Mouse (Mus musculus) midbrain, embryonic 14.5 days (tissue): ENCODE results near the gene Csk. TPM values are rescaled to one million over a fixed set of nuclear protein-coding genes. Genes with fewer than 3 reads are reported as not detected.

ENCODE experiments used
- ATAC-seq: fragments of 200-750 bp; cut with Nextera tagmentation; 2 replicates; pipeline ENCODE4 v1.8.0; 2017; ENCODE audit warnings: moderate number of reproducible peaks, moderate library complexity; ENCODE audit not compliant: low FRiP score, low TSS enrichment
- DNase-seq: peaks from one replicate; pipeline ENCODE4 v3.0.0-alpha.2; 2015
- H3K27ac ChIP-seq: fragments of 300-500 bp; sonication (generic); replicated peaks from 2 replicates; pipeline ENCODE4 v1.5.1; 2014; ENCODE audit warnings: mild to moderate bottlenecking, low read depth, low read length, moderate library complexity
- H3K27me3 ChIP-seq: fragments of 300-500 bp; sonication (generic); 2 replicates; pipeline ENCODE4 v1.6.1; 2014; ENCODE audit warnings: low read length, control low read depth, mixed read lengths; ENCODE audit not compliant: control insufficient read depth, insufficient read depth
- H3K36me3 ChIP-seq: fragments of 300-500 bp; sonication (generic); 2 replicates; pipeline ENCODE4 v1.6.1; 2014; ENCODE audit warnings: low read length, control low read depth; ENCODE audit not compliant: control insufficient read depth, insufficient read depth
- H3K4me1 ChIP-seq: fragments of 300-500 bp; sonication (generic); 2 replicates; pipeline ENCODE4 v1.6.1; 2014; ENCODE audit warnings: mild to moderate bottlenecking, antibody characterized with exemption, low read length, control low read depth; ENCODE audit not compliant: control insufficient read depth, insufficient read depth
- H3K4me2 ChIP-seq: fragments of 300-500 bp; sonication (generic); 2 replicates; pipeline ENCODE4 v1.6.1; 2014; ENCODE audit warnings: mild to moderate bottlenecking, low read length, moderate library complexity
- H3K4me3 ChIP-seq: fragments of 300-500 bp; sonication (generic); replicated peaks from 2 replicates; pipeline ENCODE4 v1.5.1; 2014; ENCODE audit warnings: low read depth, low read length
- H3K9ac ChIP-seq: fragments of 300-500 bp; sonication (generic); replicated peaks from 2 replicates; pipeline ENCODE4 v1.6.1; 2014; ENCODE audit warnings: mild to moderate bottlenecking, low read length, moderate library complexity
- H3K9me3 ChIP-seq: fragments of 300-500 bp; sonication (generic); 2 replicates; pipeline ENCODE4 v1.6.1; 2016; ENCODE audit warnings: low read length, control low read depth, mixed read lengths; ENCODE audit not compliant: control insufficient read depth
- WGBS: fragments of 180-500 bp; shearing (Covaris S2); extraction: QIAGEN DNeasy Blood & Tissue Kit; methylation state at CpG from one replicate; pipeline ENCODE4 v1.1.7; 2014; 5-methylcytosine and 5-hydroxymethylcytosine counted together
- polyA plus RNA-seq: library from polyadenylated mRNA; unstranded; fragments of >200 nt; fragmentation: Nextera tagmentation; extraction: Ambion mirVana; gene quantifications from 2 replicates; pipeline ENCODE4 v1.2.1, GENCODE M21; 2014

The Csk gene
- polyA plus RNA-seq, 1 experiment from 2014 or later: 40.0 TPM

- Histone ChIP-seq H3K4me3 (no peak overlapping the region), H3K9ac (no peak overlapping the region), H3K9me3 (no peaks in the 10 kb centered on the region), H3K4me1 (no peaks in the 10 kb centered on the region), H3K27ac (no peak overlapping the region), H3K27me3 (no peaks in the 10 kb centered on the region), H3K4me2 (no peak overlapping the region), H3K36me3 (peaks cover 69% of the 10 kb centered on the region)
- ATAC-seq (no peak), DNase-seq (no peak)
- WGBS: 67% methylated on average over 15 of the region's 15 CpGs
Measured at GRCm38 (mm10) chr9:57625674-57626500, 27.5 kb downstream of the Csk start.

- Histone ChIP-seq H3K27me3 (no peaks in the 10 kb centered on the region), H3K9ac (no peak overlapping the region), H3K4me3 (no peak overlapping the region), H3K4me2 (no peak overlapping the region), H3K27ac (no peak overlapping the region), H3K9me3 (no peaks in the 10 kb centered on the region), H3K4me1 (no peaks in the 10 kb centered on the region), H3K36me3 (peaks cover 53% of the 10 kb centered on the region)
- 88% methylated on average over 7 of the region's 7 CpGs for WGBS
- ATAC-seq (no peak), DNase-seq (no peak)
Measured at GRCm38 (mm10) chr9:57624295-57624694, 29.1 kb downstream of the Csk start.

DNA sequence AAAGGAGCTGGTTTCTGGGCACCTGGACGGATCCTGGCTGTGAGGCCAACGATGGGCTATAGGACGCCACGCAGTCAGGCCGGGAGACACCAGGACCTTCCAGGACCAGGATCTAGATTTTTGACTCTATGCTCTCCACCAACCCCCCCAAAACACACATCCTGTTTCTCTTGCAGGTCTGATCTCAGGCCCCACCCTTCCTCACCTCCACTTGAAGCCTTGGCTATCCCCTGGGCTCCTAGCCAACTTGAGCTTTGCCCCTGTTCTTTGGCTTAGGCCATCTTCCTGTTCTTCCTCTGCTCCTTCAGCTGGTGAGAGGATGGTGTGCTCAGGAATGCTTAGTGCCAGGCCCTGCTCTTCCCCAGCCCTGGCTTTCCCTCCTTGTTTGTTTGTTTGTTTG is 32.8 kb downstream of the Csk start, which contains the start of gene Lman1l:
Gene Lman1l, minus strand, starts transcription at position 101 of the 400 bp plus-strand sequence.
- Histone ChIP-seq H3K4me1 (no peaks in the 10 kb centered on the region), H3K36me3 (peaks cover 16% of the 10 kb centered on the region), H3K27me3 (no peaks in the 10 kb centered on the region), H3K4me2 (no peak within 1 kb of the TSS), H3K27ac (no peak within 1 kb of the TSS), H3K9me3 (no peaks in the 10 kb centered on the region), H3K9ac (no peak within 1 kb of the TSS), H3K4me3 (no peak within 1 kb of the TSS)
- WGBS: 95% methylated on average over 5 of the region's 5 CpGs
- ATAC-seq (no peak), DNase-seq (no peak)

DNA sequence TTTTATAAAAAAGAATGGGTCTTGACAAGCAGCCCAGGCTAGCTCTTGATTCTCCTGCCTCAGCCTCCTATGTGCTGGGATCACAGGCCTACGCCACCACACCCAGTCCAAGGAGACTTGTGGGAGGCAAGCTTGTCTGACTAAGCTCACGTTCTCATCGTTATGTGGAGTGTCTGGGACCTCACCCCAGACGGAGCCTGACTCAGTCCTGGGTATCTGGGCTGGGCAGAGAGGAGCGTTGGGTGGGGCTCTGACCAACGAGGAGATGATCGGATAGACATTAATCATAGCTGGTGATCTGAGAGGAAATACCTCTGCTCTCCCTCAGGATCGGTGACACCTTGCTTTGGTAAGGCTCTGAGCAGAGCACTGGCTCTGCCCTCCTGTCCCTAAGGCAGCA is 34.6 kb downstream of the Csk start:
- no peak for ATAC-seq
- 0 out of 2 replicates have a peak, but pooled peaks cover 1% of the 10 kb centered on the region for H3K36me3 ChIP-seq
- no peak for DNase-seq
- no peaks in the 10 kb centered on the region for H3K9me3 ChIP-seq
- H3K27ac ChIP-seq: no peak overlapping the region
- H3K4me2 ChIP-seq: no peak overlapping the region
- H3K4me1 ChIP-seq: no peaks in the 10 kb centered on the region
- no peak overlapping the region for H3K9ac ChIP-seq
- H3K4me3 ChIP-seq: no peak overlapping the region
- H3K27me3 ChIP-seq: no peaks in the 10 kb centered on the region
- 89% methylated on average over 8 of the region's 8 CpGs for WGBS

GRCm38 (mm10) chr9:57617556-57618169 is 35.8 kb downstream of the Csk start:
- H3K27me3 ChIP-seq: no peaks in the 10 kb centered on the region
- no peak for ATAC-seq
- WGBS: 79% methylated on average over 8 of the region's 8 CpGs

GRCm38 (mm10) chr9:57614786-57615185 is 38.6 kb downstream of the Csk start:
- Histone ChIP-seq H3K9me3 (no peaks in the 10 kb centered on the region), H3K9ac (no peak overlapping the region), H3K4me2 (no peak overlapping the region), H3K4me3 (no peak overlapping the region), H3K27ac (no peak overlapping the region), H3K27me3 (no peaks in the 10 kb centered on the region), H3K36me3 (no peaks in the 10 kb centered on the region), H3K4me1 (0 out of 2 replicates have a peak, but pooled peaks cover 8% of the 10 kb centered on the region)
- DNase-seq (no peak), ATAC-seq (no peak)
- 91% methylated on average over 4 of the region's 4 CpGs for WGBS

More at GRCm38 (mm10) chr9:57617556-57618169, 35.8 kb downstream of the Csk start:
- Histone ChIP-seq H3K9me3 (no peaks in the 10 kb centered on the region), H3K4me2 (no peak overlapping the region), H3K36me3 (no peaks in the 10 kb centered on the region), H3K9ac (no peak overlapping the region), H3K4me1 (no peaks in the 10 kb centered on the region), H3K4me3 (no peak overlapping the region), H3K27ac (no peak overlapping the region)
- DNase-seq: no peak

DNA sequence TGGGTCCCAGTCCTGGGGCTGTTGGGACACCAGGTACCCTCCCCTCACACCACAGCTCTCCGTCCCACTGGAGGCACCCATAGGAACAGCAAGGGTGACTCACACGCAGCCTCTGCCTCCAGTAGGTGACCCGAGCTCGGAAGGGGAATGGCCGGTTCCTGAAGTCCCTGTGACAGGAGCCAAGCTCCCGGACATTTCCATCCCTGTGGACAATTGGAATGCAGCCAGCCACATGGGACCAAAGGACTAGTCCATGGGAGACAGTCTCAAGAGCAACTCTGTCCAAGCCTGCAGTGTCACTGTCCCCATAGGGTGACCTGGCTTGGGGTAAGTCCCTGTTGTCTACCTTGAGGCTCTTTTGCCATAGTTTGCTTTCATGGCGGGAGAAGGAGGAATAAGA is 39.5 kb downstream of the Csk start:
- no peaks in the 10 kb centered on the region for H3K27me3 ChIP-seq
- ATAC-seq (no peak), DNase-seq (no peak)
- H3K4me1 ChIP-seq: 0 out of 2 replicates have a peak, but pooled peaks cover 8% of the 10 kb centered on the region
- H3K9ac ChIP-seq: no peak overlapping the region
- H3K36me3 ChIP-seq: no peaks in the 10 kb centered on the region
- no peak overlapping the region for H3K4me3 ChIP-seq
- H3K4me2 ChIP-seq: no peak overlapping the region
- no peaks in the 10 kb centered on the region for H3K9me3 ChIP-seq
- H3K27ac ChIP-seq: no peak overlapping the region
- 88% methylated on average over 7 of the region's 7 CpGs for WGBS

- no peak overlapping the region for H3K27ac ChIP-seq
- WGBS: 88% methylated on average over 7 of the region's 7 CpGs
Measured at GRCm38 (mm10) chr9:57612587-57612986, 40.8 kb downstream of the Csk start.

More at GRCm38 (mm10) chr9:57612587-57612986, 40.8 kb downstream of the Csk start:
- no peak for ATAC-seq
- Histone ChIP-seq H3K27me3 (0 out of 2 replicates have a peak, but pooled peaks cover 2% of the 10 kb centered on the region), H3K9ac (no peak overlapping the region), H3K4me1 (0 out of 2 replicates have a peak, but pooled peaks cover 8% of the 10 kb centered on the region), H3K36me3 (no peaks in the 10 kb centered on the region), H3K4me3 (no peak overlapping the region), H3K4me2 (no peak overlapping the region), H3K9me3 (no peaks in the 10 kb centered on the region)
- DNase-seq: no peak
